Mouse (Mus musculus) CH12.LX (cell line): ENCODE measurements around the gene Kcnn4. TPM values are rescaled to one million over a fixed set of nuclear protein-coding genes. Genes with fewer than 3 reads are reported as not detected.
A peak's percentile ranks its signal among the peaks of the same experiment; 100 is the strongest.

Source experiments
- DNase-seq: peaks from one replicate; pipeline ENCODE4 v3.0.0-alpha.2; 2013; ENCODE audit errors: extremely low read depth
- H3K27ac ChIP-seq: 2 replicates; pipeline ENCODE4 v1.5.1; 2012; ENCODE audit warnings: low read depth, mild to moderate bottlenecking, control low read depth, moderate library complexity; ENCODE audit not compliant: insufficient read depth
- H3K27me3 ChIP-seq: replicated peaks from 2 replicates; pipeline ENCODE3; 2012; ENCODE audit warnings: inconsistent platforms
- H3K36me3 ChIP-seq, 2 experiments: replicated peaks in 1 of 2; 2 replicates each; pipeline versions ENCODE3 to v1.6.1; 2012; ENCODE audit warnings: inconsistent platforms in 1 of 2, low read length in 1 of 2, mild to moderate bottlenecking in 1 of 2, mixed read lengths in 1 of 2, moderate library complexity in 1 of 2; ENCODE audit not compliant: control insufficient read depth in 1 of 2, insufficient read depth in 1 of 2
- H3K4me1 ChIP-seq, 2 experiments: 2 replicates each; pipeline ENCODE4 v1.6.1; 2012; ENCODE audit warnings: inconsistent platforms in 1 of 2, moderate library complexity in 1 of 2; ENCODE audit not compliant: insufficient read depth in 2 of 2, control insufficient read depth in 1 of 2
- H3K4me2 ChIP-seq: 2 replicates; pipeline ENCODE4 v1.6.1; 2012; ENCODE audit warnings: low read depth, mild to moderate bottlenecking, control low read depth; ENCODE audit not compliant: poor library complexity, insufficient read depth, severe bottlenecking
- H3K4me3 ChIP-seq, 3 experiments: fragments of 150-350 bp in 1 of 3; sonication (generic) in 1 of 3; replicated peaks in 1 of 3; 2 replicates each; pipeline versions ENCODE3 to v1.5.1; 2011 to 2012; ENCODE audit warnings: low read depth in 2 of 3, low read length in 2 of 3, mild to moderate bottlenecking in 2 of 3, moderate library complexity in 2 of 3, control low read depth in 1 of 3, improper control_type of control experiment in 1 of 3, inconsistent platforms in 1 of 3, mixed read lengths in 1 of 3; ENCODE audit not compliant: poor library complexity in 1 of 3
- H3K79me2 ChIP-seq: replicated peaks from 2 replicates; pipeline ENCODE4 v1.6.1; 2012; ENCODE audit warnings: mild to moderate bottlenecking, moderate library complexity; ENCODE audit not compliant: control insufficient read depth, poor library complexity, insufficient read depth, severe bottlenecking; ENCODE audit errors: extremely low read depth
- H3K9ac ChIP-seq: 2 replicates; pipeline ENCODE4 v1.6.1; 2012; ENCODE audit warnings: low read depth, mild to moderate bottlenecking, control low read depth, moderate library complexity; ENCODE audit not compliant: insufficient read depth
- H3K9me3 ChIP-seq: replicated peaks from 2 replicates; pipeline ENCODE3; 2012; ENCODE audit warnings: low read length, inconsistent platforms, mixed read lengths
- E2F4 ChIP-seq: IDR thresholded peaks from 2 replicates; pipeline ENCODE4 v1.6.1; 2011; ENCODE audit warnings: low read depth, low read length, improper control_type of control experiment; ENCODE audit not compliant: insufficient replicate concordance
- ELF1 ChIP-seq: IDR thresholded peaks from 2 replicates; pipeline ENCODE4 v1.6.1; 2014; ENCODE audit warnings: low read depth, mild to moderate bottlenecking, inconsistent platforms, low read length, improper control_type of control experiment
- GABPA ChIP-seq: IDR thresholded peaks from 2 replicates; pipeline ENCODE4 v1.6.1; 2012; ENCODE audit warnings: low read depth, low read length, improper control_type of control experiment, inconsistent platforms; ENCODE audit not compliant: insufficient replicate concordance
- JUND ChIP-seq: conservative IDR thresholded peaks from 2 replicates; pipeline ENCODE4 v1.6.1; 2011; ENCODE audit warnings: low read depth, low read length, improper control_type of control experiment
- KAT2A ChIP-seq: IDR thresholded peaks from 2 replicates; pipeline ENCODE4 v1.6.1; 2012; ENCODE audit warnings: low read length, improper control_type of control experiment, inconsistent platforms; ENCODE audit not compliant: insufficient replicate concordance
- NELFE ChIP-seq: IDR thresholded peaks from 2 replicates; pipeline ENCODE4 v1.6.1; 2011; ENCODE audit warnings: low read depth, low read length, improper control_type of control experiment
- POLR2AphosphoS2 ChIP-seq: IDR thresholded peaks from 2 replicates; pipeline ENCODE4 v1.6.1; 2011; ENCODE audit warnings: low read depth, low read length, improper control_type of control experiment
- RCOR1 ChIP-seq: conservative IDR thresholded peaks from 2 replicates; pipeline ENCODE4 v1.6.1; 2012; ENCODE audit warnings: low read depth, mild to moderate bottlenecking, inconsistent platforms, low read length, improper control_type of control experiment
- ZC3H11A ChIP-seq: IDR thresholded peaks from 2 replicates; pipeline ENCODE4 v1.6.1; 2012; ENCODE audit warnings: low read depth, mild to moderate bottlenecking, inconsistent platforms, low read length, improper control_type of control experiment
- ZNF384 ChIP-seq: IDR thresholded peaks from 2 replicates; pipeline ENCODE4 v1.6.1; 2012; ENCODE audit warnings: low read depth, low read length, improper control_type of control experiment, inconsistent platforms
- dilution Hi-C: fragments of 300-500 bp; cut with MboI; formaldehyde crosslinking; loops from 2 replicates; pipeline ENCODE4 v1.14.3; 2020; ENCODE audit warnings: low sequenced_read_pairs; ENCODE audit not compliant: extremely low pct_unique_long_range_greater_than_20kb, extremely low pct_ligation_motif_present
- in situ Hi-C: fragments of 300-500 bp; cut with MboI; formaldehyde crosslinking; loops from 3 replicates; pipeline ENCODE4 v1.14.3; 2019; ENCODE audit warnings: low sequenced_read_pairs, low pct_ligation_motif_present, low pct_unique_long_range_greater_than_20kb, mixed read lengths
- polyA plus RNA-seq: library from polyadenylated mRNA; unstranded; fragments of >175 nt; gene quantifications from 2 replicates; pipeline ENCODE4 v1.2.1, GENCODE M21; 2012; ENCODE audit warnings: low read depth; ENCODE audit not compliant: insufficient read length
- total RNA-seq, 2 experiments: library from RNA; depleted of rRNA; stranded (reverse); fragments of 300-350 nt in 1 of 2; fragments of >200 nt in 1 of 2; gene quantifications; 2 replicates each; pipeline ENCODE4 v1.2.3; 2012 to 2014

Gene Kcnn4
- total and polyA plus RNA-seq, 3 experiments = 8.2 to 12.9 (median 10.5) TPM

GRCm38 (mm10) chr7:24366716-24367632 is 3.1 kb upstream of the Kcnn4 start:
- no peak overlapping the region for H3K4me3 ChIP-seq
- dilution Hi-C loops = no loop called here
- H3K9ac ChIP-seq = no peak overlapping the region
- peaks cover 29 to 49% of the 10 kb centered on the region in 2 experiments for H3K4me1 ChIP-seq
- H3K27ac ChIP-seq = no peak overlapping the region
- no peaks in the 10 kb centered on the region for H3K9me3 ChIP-seq
- H3K79me2 ChIP-seq = no peaks in the 10 kb centered on the region
- H3K36me3 ChIP-seq = no peaks in the 10 kb centered on the region
- DNase-seq = no peak
- no peak for TF ChIP-seq POLR2AphosphoS2
- no peak for TF ChIP-seq RCOR1
- TF ChIP-seq ZNF384 = peak; percentile 30; the same call in 1 of the 2 replicates
- in situ Hi-C loops = loop anchor here (5.0 kb wide), 1 partner anchor 35 kb away; no protein-coding TSS in a partner anchor
- no peak overlapping the region for H3K4me2 ChIP-seq
- peaks cover 6% of the 10 kb centered on the region for H3K27me3 ChIP-seq

GRCm38 (mm10) chr7:24368226-24368625 is 1.8 kb upstream of the Kcnn4 start:
- no peak overlapping the region for H3K4me3 ChIP-seq
- DNase-seq = no peak
- no peak overlapping the region for H3K27ac ChIP-seq
- H3K79me2 ChIP-seq = no peaks in the 10 kb centered on the region
- dilution Hi-C loops = no loop called here
- peaks cover 40 to 60% of the 10 kb centered on the region in 2 experiments for H3K4me1 ChIP-seq
- H3K4me2 ChIP-seq = no peak overlapping the region
- H3K36me3 ChIP-seq = no peaks in the 10 kb centered on the region
- no peak for TF ChIP-seq ZC3H11A
- no peak for TF ChIP-seq JUND
- no peak for TF ChIP-seq E2F4
- no peak for TF ChIP-seq ELF1
- TF ChIP-seq KAT2A = no peak
- TF ChIP-seq NELFE = no peak
- no peak for TF ChIP-seq GABPA
- TF ChIP-seq, all 38 proteins: peak for 0
- Histone ChIP-seq H3K27me3 (peaks cover 2% of the 10 kb centered on the region), H3K9ac (no peak overlapping the region), H3K9me3 (no peaks in the 10 kb centered on the region)
- in situ Hi-C loops = loop anchor here (5.0 kb wide), 1 partner anchor 34 kb away; no protein-coding TSS in a partner anchor

- Histone ChIP-seq H3K9ac (no peak overlapping the region), H3K36me3 (no peaks in the 10 kb centered on the region), H3K27me3 (no peaks in the 10 kb centered on the region), H3K4me3 (no peak overlapping the region), H3K4me1 (peaks cover 43 to 67% of the 10 kb centered on the region in 2 experiments), H3K9me3 (no peaks in the 10 kb centered on the region), H3K4me2 (no peak overlapping the region), H3K27ac (no peak overlapping the region), H3K79me2 (no peaks in the 10 kb centered on the region)
- dilution Hi-C loops = no loop called here
- in situ Hi-C loops = loop anchor here (5.0 kb wide), 1 partner anchor 33 kb away; no protein-coding TSS in a partner anchor
- no peak for DNase-seq
- no peak for TF ChIP-seq ZNF384
- no peak for TF ChIP-seq JUND
These were observed 1.1 kb upstream of the Kcnn4 start for GRCm38 (mm10) chr7:24368946-24369345.
